Mouse (Mus musculus): Measurements from ENCODE around the gene Mrpl30.

GRCm38 (mm10) chr1:37917666-37918065 is 27.4 kb downstream of the Mrpl30 start:
- TF ChIP-seq EP300 (IDR thresholded peaks at IDR 0.05; ENCODE audit: low read depth) (no peak), CTCF (IDR thresholded peaks at IDR 0.05; ENCODE audit: low read depth) (no peak)
